Comparison of ENCODE assay signal across 8 mouse cellular contexts in genomic region chr17:31693330-31694022, GRCm38 (mm10). TPM values are rescaled to one million over a fixed set of nuclear protein-coding genes. Genes with fewer than 3 reads are reported as not detected.
DNase-seq lines count a peak whose midpoint lies in the region; ATAC-seq and TF ChIP-seq lines count a peak whose summit lies in the region.

No protein-coding gene starts in this region.

- ATAC-seq in hindbrain, embryonic 13.5 days (ENCODE audit: low FRiP score): peak; percentile 66

- H3K36me3 ChIP-seq in MEL (ENCODE audit: control insufficient read depth in 1 of 2, insufficient read depth in 2 of 2, low read length in 2 of 2): no peaks in the 10 kb centered on the region
- no peaks in the 10 kb centered on the region for H3K36me3 ChIP-seq in hindbrain, embryonic 13.5 days

- peak; percentile 71 for DNase-seq in MEL (ENCODE audit: low read depth, low spot score)
- peak; percentile 49 for DNase-seq in cerebellum, adult 8-10 months
- peak; percentile 43 to 61 for DNase-seq in frontal cortex, postnatal 14 days (ENCODE audit: low spot score in 2 of 2)
- peak; percentile 69 to 89 for DNase-seq in layer of hippocampus, postnatal 25 days (ENCODE audit: extremely low spot score in 1 of 2, low spot score in 1 of 2)
- peak; percentile 88 for DNase-seq in lung, postnatal 14 days
- peak; percentile 16 for DNase-seq in retina, adult 2 months (ENCODE audit: low read depth, low spot score)
- peak; percentile 74 to 76 for DNase-seq in thymus, postnatal 36 days

- H3K4me2 ChIP-seq in hindbrain, embryonic 13.5 days: peak overlapping the region; percentile 39

- TF ChIP-seq CTCF in MEL (IDR thresholded peaks at IDR 0.05 in 2 of 3, conservative IDR thresholded peaks at IDR 0.05 in 1 of 3; ENCODE audit: control insufficient read depth in 1 of 3, insufficient read depth in 1 of 3, low read depth in 2 of 3, low read length in 3 of 3, poor library complexity in 1 of 3, severe bottlenecking in 1 of 3): peak; percentile 80 to 90 (median 80)

- no peak overlapping the region for H3K4me3 ChIP-seq in MEL (ENCODE audit: control insufficient read depth in 1 of 2, insufficient read depth in 1 of 2, low read depth in 2 of 2, low read length in 2 of 2)
- no peak overlapping the region for H3K4me3 ChIP-seq in hindbrain, embryonic 13.5 days

- peak; percentile 65 for TF ChIP-seq RAD21 in MEL (IDR thresholded peaks at IDR 0.05; ENCODE audit: low read depth, low read length)

- no peaks in the 10 kb centered on the region for H3K4me1 ChIP-seq in MEL (ENCODE audit: control insufficient read depth in 1 of 2, insufficient read depth in 2 of 2, low read length in 2 of 2)
- H3K4me1 ChIP-seq in hindbrain, embryonic 13.5 days (replicated peaks): peaks cover 21% of the 10 kb centered on the region

- whole genome bisulfite sequencing in hindbrain, embryonic 13.5 days: 6% methylated on average over 20 of the region's 20 CpGs

- peaks cover 0 to 1% of the 10 kb centered on the region in 2 experiments; a peak in 1 of 4 replicates for H3K27me3 ChIP-seq in MEL (ENCODE audit: control insufficient read depth in 1 of 2, insufficient read depth in 2 of 2, low read length in 2 of 2)
- no peaks in the 10 kb centered on the region for H3K27me3 ChIP-seq in hindbrain, embryonic 13.5 days

- H3K79me2 ChIP-seq in MEL (ENCODE audit: control insufficient read depth, insufficient read depth, low read length, poor library complexity): no peaks in the 10 kb centered on the region

- no peaks in the 10 kb centered on the region for H3K9me3 ChIP-seq in MEL (replicated peaks; ENCODE audit: insufficient read depth, low read length)
- H3K9me3 ChIP-seq in hindbrain, embryonic 13.5 days: no peaks in the 10 kb centered on the region

- no peak for TF ChIP-seq EP300 in MEL (IDR thresholded peaks at IDR 0.05; ENCODE audit: low read depth in 1 of 2, low read length in 2 of 2)

- no peak overlapping the region for H3K27ac ChIP-seq in MEL (ENCODE audit: control insufficient read depth, low read depth, low read length)
- no peak overlapping the region for H3K27ac ChIP-seq in hindbrain, embryonic 13.5 days

- no peak overlapping the region for H3K9ac ChIP-seq in MEL (ENCODE audit: control insufficient read depth, low read depth, low read length, poor library complexity, severe bottlenecking)
- H3K9ac ChIP-seq in hindbrain, embryonic 13.5 days: no peak overlapping the region

- TF ChIP-seq POLR2A in MEL (IDR thresholded peaks at IDR 0.05; ENCODE audit: control insufficient read depth in 1 of 2, insufficient read depth in 1 of 2, low read depth in 1 of 2, low read length in 2 of 2, poor library complexity in 1 of 2): no peak

TF ChIP-seq in MEL, 35 proteins besides CTCF, POLR2A, EP300 and RAD21:
- peak; percentile 61 for TF ChIP-seq ZC3H11A (IDR thresholded peaks at IDR 0.05; ENCODE audit: low read depth, low read length)
- TF ChIP-seq ETS1 (IDR thresholded peaks at IDR 0.05; ENCODE audit: low read depth, low read length): peak; percentile 69
- peak; percentile 72 for TF ChIP-seq SMC3 (IDR thresholded peaks at IDR 0.05; ENCODE audit: low read depth, low read length)
- TF ChIP-seq POLR2AphosphoS2 (IDR thresholded peaks at IDR 0.05; ENCODE audit: low read length): no peak
TF ChIP-seq in MEL: peak in this region for 3.

RNA-seq across cellular contexts. Expression of gene Cryaa, which starts 15.9 kb away (rescaled TPM):
- total RNA-seq in MEL (2012; rRNA removed): not detected in 2 replicates
- not detected for polyA plus RNA-seq in MEL (2012; ENCODE audit: insufficient read depth in 1 of 2, insufficient read length in 2 of 2, low read depth in 1 of 2, low replicate concordance in 2 of 2, missing spikeins in 1 of 2)
- not detected in 2 replicates for polyA plus RNA-seq in hindbrain, embryonic 13.5 days (2015; fragmentation: Nextera tagmentation; extraction: Ambion mirVana)
- total RNA-seq in layer of hippocampus, postnatal 25 days (2021): under 1 TPM in 1 of 2 experiments, not detected in 1; 0.31 TPM

RNA-seq across cellular contexts. Expression of gene U2af1, which starts 34.8 kb away (rescaled TPM):
- total RNA-seq in MEL (2012; rRNA removed): 211 and 214 TPM in 2 replicates
- polyA plus RNA-seq in MEL (2012; ENCODE audit: insufficient read depth in 1 of 2, insufficient read length in 2 of 2, low read depth in 1 of 2, low replicate concordance in 2 of 2, missing spikeins in 1 of 2): 100 to 1,000 TPM; 498 to 928 TPM
- polyA plus RNA-seq in hindbrain, embryonic 13.5 days (2015; fragmentation: Nextera tagmentation; extraction: Ambion mirVana): 234 and 244 TPM in 2 replicates
- total RNA-seq in layer of hippocampus, postnatal 25 days (2021): 100 to 1,000 TPM; 121 to 128 TPM

RNA-seq across cellular contexts. Expression of gene Cbs, which starts 56.4 kb away (rescaled TPM):
- 11.2 and 13.7 TPM in 2 replicates for total RNA-seq in MEL (2012; rRNA removed)
- polyA plus RNA-seq in MEL (2012; ENCODE audit: insufficient read depth in 1 of 2, insufficient read length in 2 of 2, low read depth in 1 of 2, low replicate concordance in 2 of 2, missing spikeins in 1 of 2): 10 to 100 TPM in 1 of 2 experiments, not detected in 1; 16.8 TPM
- polyA plus RNA-seq in hindbrain, embryonic 13.5 days (2015; fragmentation: Nextera tagmentation; extraction: Ambion mirVana): 4.5 and 4.6 TPM in 2 replicates
- total RNA-seq in layer of hippocampus, postnatal 25 days (2021): 10 to 100 TPM; 56.3 to 58.1 TPM

Comparison
In these comparisons a context has a peak if more than half of its experiments do, and no peak if none do; other contexts are left out.
1. DNase-seq: peak in every context shown above with its lines; median percentile 88 in lung, postnatal 14 days; 79 in layer of hippocampus, postnatal 25 days; 75 in thymus, postnatal 36 days; 71 in MEL; 52 in frontal cortex, postnatal 14 days; 49 in cerebellum, adult 8-10 months; 16 in retina, adult 2 months.